Mouse (Mus musculus): ENCODE measurements at regions not wholly inside any gene's neighbourhood (a gene's known extent, or its start where the extent isn't known, plus 50 kb on each side); places are given as distances from the start of the nearest gene placed in this dataset.
"Not testable (repeated sequence)": the region's sequence is repeated elsewhere in the genome, so short reads cannot be mapped to it uniquely, and the experiment has no call there.

GRCm38 (mm10) chr6:66399091-66399755, 136.0 kb upstream of the Mad2l1 start:
- no peak for DNase-seq

DNA sequence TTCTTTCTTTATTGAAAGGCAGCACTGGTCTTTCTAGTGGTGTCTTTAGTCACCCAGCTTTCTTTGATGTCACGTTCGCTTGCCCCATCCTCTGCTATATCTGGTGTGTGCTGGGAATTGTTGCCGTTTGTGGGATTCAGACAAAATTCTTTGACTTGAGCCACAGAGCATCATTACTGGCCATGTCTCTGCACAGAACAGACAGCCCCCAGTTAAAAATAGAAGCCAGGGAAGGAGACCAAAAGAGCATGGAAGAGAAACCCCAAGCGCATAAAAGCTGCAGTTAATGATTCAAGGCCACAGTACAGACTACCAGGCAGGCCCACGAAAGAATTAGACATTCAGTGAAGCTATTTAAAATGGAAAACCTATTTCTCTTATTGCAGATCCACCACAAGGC, 133.7 kb upstream of the Mad2l1 start:
- DNase-seq, result no peak

GRCm38 (mm10) chr6:66401868-66402440, 133.2 kb upstream of the Mad2l1 start:
- DNase-seq, result no peak

DNA sequence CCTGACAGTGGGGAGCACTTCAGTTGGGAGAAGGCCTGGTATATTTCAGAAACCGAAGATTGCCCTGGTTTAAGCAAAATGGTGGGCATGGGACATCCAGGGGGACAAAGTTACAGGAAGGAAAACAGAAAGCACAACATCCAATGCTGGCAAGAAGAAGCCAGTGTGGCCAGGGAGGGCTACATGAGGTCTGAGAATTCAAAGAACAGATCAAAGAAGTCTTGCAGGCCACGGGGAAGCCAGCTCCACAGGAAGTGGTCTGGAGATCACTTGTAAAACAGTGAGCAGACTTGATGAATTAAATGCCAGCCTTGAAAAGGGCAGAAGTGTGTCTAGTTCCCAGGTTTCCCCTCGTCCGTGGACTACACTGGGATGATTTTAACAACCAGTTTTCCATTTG, 120.4 kb upstream of the Mad2l1 start:
- no peak for DNase-seq

GRCm38 (mm10) chr6:66419452-66420041, 115.6 kb upstream of the Mad2l1 start:
- DNase-seq, result no peak

GRCm38 (mm10) chr6:66428370-66428769, 106.8 kb upstream of the Mad2l1 start:
- no peak for DNase-seq

DNA sequence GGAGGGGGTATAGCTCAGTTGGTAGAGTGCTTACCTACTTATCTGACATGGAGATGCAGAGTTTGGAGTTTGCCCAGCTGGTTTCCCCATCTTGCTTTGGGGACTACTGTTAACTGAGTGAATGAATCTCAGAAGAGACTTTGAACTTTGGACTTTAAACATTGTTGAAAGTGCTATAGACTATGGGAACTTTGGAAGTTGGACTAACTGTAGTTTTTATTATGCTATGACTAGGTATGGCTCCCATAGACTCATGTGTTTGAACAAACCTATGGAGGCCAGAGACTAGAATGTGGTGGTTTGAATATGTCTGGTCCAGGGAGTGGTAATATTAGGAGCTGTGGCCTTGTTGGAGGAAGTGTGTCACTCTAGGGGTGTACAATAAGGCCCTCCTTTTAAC, 84.8 kb upstream of the Mad2l1 start:
- DNase-seq, result not testable (repeated sequence)

DNA sequence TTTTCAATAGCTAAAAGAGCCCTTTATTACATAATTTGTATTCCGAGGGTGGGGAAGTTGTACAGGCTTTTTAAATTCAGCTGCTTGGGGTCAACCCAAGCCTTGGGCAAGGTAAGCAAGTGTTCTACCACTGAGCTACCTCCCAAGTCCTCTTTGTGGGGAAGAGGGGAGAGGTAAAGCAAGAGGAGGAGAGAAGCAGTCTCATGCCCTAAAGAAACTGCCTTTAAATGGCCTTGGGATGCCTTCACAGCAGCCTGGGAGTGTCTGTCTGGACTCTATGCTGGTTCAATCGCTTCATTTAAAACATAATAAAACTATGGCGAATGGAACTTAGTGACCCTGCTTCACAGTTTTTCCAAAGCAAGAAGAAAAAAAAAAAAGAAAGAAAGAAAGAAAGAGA, 77.0 kb upstream of the Mad2l1 start:
- no peak for DNase-seq

- DNase-seq, result no peak
Measured at GRCm38 (mm10) chr6:66464540-66464939, 70.7 kb upstream of the Mad2l1 start.

- DNase-seq, result no peak
Measured at GRCm38 (mm10) chr6:66465137-66465853, 69.9 kb upstream of the Mad2l1 start.

DNA sequence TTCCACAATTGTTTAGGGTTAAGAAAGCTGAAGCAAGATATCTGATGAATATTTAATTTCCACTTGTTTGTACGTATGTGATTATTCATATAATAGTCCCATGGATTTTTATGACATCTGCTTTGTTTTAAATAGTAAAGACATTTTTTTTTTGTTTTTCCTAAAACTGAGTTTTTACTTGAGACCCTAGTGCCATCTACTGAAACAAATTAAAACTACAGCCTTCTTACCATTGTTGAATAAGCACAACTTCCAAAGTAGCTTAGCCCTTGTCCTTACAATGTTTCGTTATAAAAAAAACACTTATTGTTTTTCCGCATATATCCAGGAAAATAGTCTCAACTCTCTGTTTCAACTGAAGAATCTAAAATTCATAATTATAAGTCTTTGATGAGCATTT, 68.4 kb upstream of the Mad2l1 start:
- DNase-seq, result peak in 1 of 2 experiments; percentile 8

GRCm38 (mm10) chr6:66470627-66471249, 64.5 kb upstream of the Mad2l1 start:
- DNase-seq, result peak in 1 of 2 experiments; percentile 4

GRCm38 (mm10) chr6:66471786-66472185, 63.4 kb upstream of the Mad2l1 start:
- no peak for DNase-seq

DNA sequence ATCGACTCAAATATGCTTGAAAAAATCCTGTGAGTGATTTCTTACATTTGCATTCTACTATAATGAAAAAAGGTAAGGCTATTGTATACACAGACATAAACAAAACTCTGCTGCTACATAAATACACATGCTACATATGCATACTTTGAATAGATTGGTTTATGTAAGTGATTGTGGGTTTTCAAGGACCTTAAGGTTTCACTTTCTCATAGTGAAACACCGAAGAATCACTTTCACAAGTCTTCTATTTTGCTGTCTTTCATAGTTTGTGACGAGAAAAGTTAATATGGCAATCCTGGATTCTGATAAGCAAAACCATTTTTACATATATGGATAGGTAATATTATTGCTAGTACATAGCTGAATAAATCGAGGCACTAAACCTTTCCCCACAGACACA, 62.5 kb upstream of the Mad2l1 start:
- no peak for DNase-seq

DNA sequence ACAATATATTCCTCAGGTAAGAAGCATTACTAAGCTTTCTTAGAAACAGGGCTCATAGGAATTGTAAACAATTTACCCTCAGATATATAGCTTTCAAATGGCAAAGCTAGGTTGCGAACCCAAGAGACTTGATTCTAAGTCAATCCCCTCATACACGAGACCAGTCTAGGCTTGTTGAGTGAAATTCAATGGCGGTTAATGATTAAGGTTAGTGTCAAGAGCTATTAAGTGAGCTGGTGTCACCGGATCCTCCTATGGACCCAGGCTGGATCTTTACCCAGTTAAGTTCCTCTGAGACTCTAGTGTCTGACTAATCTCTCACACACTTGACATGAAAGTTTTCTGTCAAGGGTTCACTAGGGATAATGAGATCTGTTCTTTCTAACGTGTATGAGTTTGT, 57.6 kb upstream of the Mad2l1 start:
- no peak for DNase-seq

GRCm38 (mm10) chr6:66478326-66478964, 56.7 kb upstream of the Mad2l1 start:
- DNase-seq, result no peak

GRCm38 (mm10) chr6:66479576-66479975, 55.6 kb upstream of the Mad2l1 start:
- no peak for DNase-seq

DNA sequence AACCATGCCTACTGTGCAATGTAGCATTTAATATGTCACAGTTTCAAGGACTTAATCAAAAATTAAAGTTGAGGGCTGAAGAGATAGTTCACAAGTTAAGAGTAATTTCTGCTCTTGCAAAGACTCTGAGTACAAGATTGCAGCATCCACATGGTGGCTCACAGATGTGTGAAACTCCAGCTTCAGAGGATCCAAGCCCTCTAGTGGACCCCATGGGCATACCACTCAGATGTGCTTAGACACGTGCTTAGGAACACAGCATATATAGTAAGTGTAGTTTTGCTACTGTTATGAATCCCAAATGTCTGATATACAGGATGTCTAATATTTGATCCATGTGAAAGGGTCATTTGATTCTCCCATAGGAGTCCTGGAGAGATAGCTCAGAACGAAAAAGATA, 55.0 kb upstream of the Mad2l1 start:
- DNase-seq, result peak in 1 of 2 experiments; percentile 9

- no peak for DNase-seq
Measured at GRCm38 (mm10) chr6:66482797-66483196, 52.4 kb upstream of the Mad2l1 start.

Data from kidney, postnatal 36 days (tissue).